Comparison of ENCODE assay signal across 21 mouse cellular contexts in genomic region chrX:10734874-10735273, GRCm38 (mm10). TPM values are rescaled to one million over a fixed set of nuclear protein-coding genes. Genes with fewer than 3 reads are reported as not detected.
DNase-seq lines count a peak whose midpoint lies in the region; ATAC-seq and TF ChIP-seq lines count a peak whose summit lies in the region.
"Had no signal": no experiment of that assay in that cellular context is flagged by ENCODE, and none has a peak within 500 bp of the region (broad histone marks: within the 10 kb centered on the region; RNA-seq: fewer than 3 reads in every experiment).

No protein-coding gene starts in this region.

- H3K4me2 ChIP-seq in liver, embryonic 12.5 days = no peak overlapping the region
- H3K4me2 ChIP-seq: forebrain, embryonic 13.5 days; heart, embryonic 12.5 days; heart, embryonic 15.5 days; hindbrain, embryonic 13.5 days had no signal

- no peaks in the 10 kb centered on the region for H3K36me3 ChIP-seq in liver, embryonic 12.5 days
- no peaks in the 10 kb centered on the region; a peak in 2 of 4 replicates for H3K36me3 ChIP-seq in MEL (ENCODE audit: control insufficient read depth in 1 of 2, insufficient read depth in 2 of 2, low read length in 2 of 2)
- H3K36me3 ChIP-seq: forebrain, embryonic 10.5 days; heart, embryonic 12.5 days; heart, embryonic 15.5 days; hindbrain, embryonic 10.5 days; hindbrain, embryonic 13.5 days had no signal

- peaks cover 8% of the 10 kb centered on the region; the same call in 1 of the 2 replicates for H3K4me1 ChIP-seq in liver, embryonic 12.5 days
- no peaks in the 10 kb centered on the region for H3K4me1 ChIP-seq in MEL (ENCODE audit: control insufficient read depth in 1 of 2, insufficient read depth in 2 of 2, low read length in 2 of 2)
- H3K4me1 ChIP-seq: forebrain, embryonic 13.5 days; heart, embryonic 15.5 days; hindbrain, embryonic 13.5 days had no signal

- H3K27ac ChIP-seq in liver, embryonic 12.5 days = no peak overlapping the region
- H3K27ac ChIP-seq in MEL (ENCODE audit: control insufficient read depth, low read depth, low read length) = no peak overlapping the region
- H3K27ac ChIP-seq: forebrain, embryonic 10.5 days; forebrain, embryonic 13.5 days; gastrocnemius, adult 2 months; heart, embryonic 15.5 days; hindbrain, embryonic 10.5 days; hindbrain, embryonic 13.5 days had no signal

- no peak overlapping the region for H3K4me3 ChIP-seq in liver, embryonic 12.5 days
- H3K4me3 ChIP-seq in MEL (ENCODE audit: control insufficient read depth in 1 of 2, insufficient read depth in 1 of 2, low read depth in 2 of 2, low read length in 2 of 2) = no peak overlapping the region
- H3K4me3 ChIP-seq: forebrain, embryonic 10.5 days; forebrain, embryonic 13.5 days; gastrocnemius, adult 2 months; heart, embryonic 12.5 days; heart, embryonic 15.5 days; hindbrain, embryonic 10.5 days; hindbrain, embryonic 13.5 days had no signal

- 32% methylated on average over 1 of the region's 1 CpGs for WGBS in liver, embryonic 12.5 days (ENCODE audit: insufficient replicate concordance)

- TF ChIP-seq RAD21 in MEL (IDR thresholded peaks at IDR 0.05; ENCODE audit: low read depth, low read length) = no peak

- DNase-seq in liver (no peak), 3T3-L1 (ENCODE audit: low read depth, low spot score) (peak; percentile 53), MEL (ENCODE audit: low read depth, low spot score) (peak; percentile 22)
- no peak for DNase-seq in frontal cortex, postnatal 25 days (ENCODE audit: low spot score in 2 of 2)
- no peak for DNase-seq in thymus, adult 18-20 months
- DNase-seq: cerebellum, adult 18-20 months; cerebellum, adult 9-10 months; gastrocnemius, adult 2 months; gastrocnemius, postnatal 14 days; heart, postnatal 36 days had no signal

- no peak for TF ChIP-seq CTCF in MEL (IDR thresholded peaks at IDR 0.05 in 2 of 3, conservative IDR thresholded peaks at IDR 0.05 in 1 of 3; ENCODE audit: control insufficient read depth in 1 of 3, insufficient read depth in 1 of 3, low read depth in 2 of 3, low read length in 3 of 3, poor library complexity in 1 of 3, severe bottlenecking in 1 of 3)

- no peak overlapping the region for H3K9ac ChIP-seq in liver, embryonic 12.5 days
- H3K9ac ChIP-seq in MEL (ENCODE audit: control insufficient read depth, low read depth, low read length, poor library complexity, severe bottlenecking) = no peak overlapping the region
- H3K9ac ChIP-seq: forebrain, embryonic 13.5 days; heart, embryonic 12.5 days; heart, embryonic 15.5 days; hindbrain, embryonic 13.5 days had no signal

- H3K27me3 ChIP-seq in liver, embryonic 12.5 days (replicated peaks) = no peaks in the 10 kb centered on the region
- H3K27me3 ChIP-seq in MEL (ENCODE audit: control insufficient read depth in 1 of 2, insufficient read depth in 2 of 2, low read length in 2 of 2) = no peaks in the 10 kb centered on the region; a peak in 1 of 4 replicates
- H3K27me3 ChIP-seq: forebrain, embryonic 13.5 days; heart, embryonic 12.5 days; heart, embryonic 15.5 days; hindbrain, embryonic 13.5 days had no signal

- H3K9me3 ChIP-seq in liver, embryonic 12.5 days (replicated peaks) = no peaks in the 10 kb centered on the region
- H3K9me3 ChIP-seq in MEL (replicated peaks; ENCODE audit: insufficient read depth, low read length) = no peaks in the 10 kb centered on the region
- H3K9me3 ChIP-seq: forebrain, embryonic 10.5 days; forebrain, embryonic 13.5 days; heart, embryonic 12.5 days; heart, embryonic 15.5 days; hindbrain, embryonic 10.5 days; hindbrain, embryonic 13.5 days had no signal

- peak; percentile 73; the same call in 1 of the 2 replicates for ATAC-seq in liver, embryonic 12.5 days
- ATAC-seq in megakaryocyte progenitor cell, adult 5-6 weeks (replicated peaks; ENCODE audit: poor library complexity) = peak; percentile 39; the same call in 1 of the 2 replicates
- ATAC-seq: forebrain, embryonic 13.5 days; forebrain, embryonic 16.5 days; hindbrain, embryonic 16.5 days; Patski had no signal

- no peak for TF ChIP-seq POLR2A in MEL (IDR thresholded peaks at IDR 0.05; ENCODE audit: control insufficient read depth in 1 of 2, insufficient read depth in 1 of 2, low read depth in 1 of 2, low read length in 2 of 2, poor library complexity in 1 of 2)

- no peaks in the 10 kb centered on the region for H3K79me2 ChIP-seq in MEL (ENCODE audit: control insufficient read depth, insufficient read depth, low read length, poor library complexity)

- TF ChIP-seq EP300 in MEL (IDR thresholded peaks at IDR 0.05; ENCODE audit: low read depth in 1 of 2, low read length in 2 of 2) = peak in 1 of 2 experiments; percentile 43; a peak in 2 of 4 replicates

TF ChIP-seq in MEL, 35 proteins besides CTCF, POLR2A, EP300 and RAD21:
- no peak for TF ChIP-seq ZMIZ1 (IDR thresholded peaks at IDR 0.05; ENCODE audit: low read depth, low read length)
- 0 out of 2 replicates have a peak, but pooled peaks have one; percentile 7 for TF ChIP-seq GATA1 (IDR thresholded peaks at IDR 0.05; ENCODE audit: low read depth, low read length)
- no peak for TF ChIP-seq TBP (IDR thresholded peaks at IDR 0.05; ENCODE audit: low read depth, low read length)
- no peak for TF ChIP-seq SIN3A (IDR thresholded peaks at IDR 0.05; ENCODE audit: low read length)
- TF ChIP-seq TCF12 (IDR thresholded peaks at IDR 0.05; ENCODE audit: low read depth, low read length) = peak; percentile 57; the same call in 1 of the 2 replicates

RNA-seq across cellular contexts. Expression of gene Mid1ip1, which starts 20.1 kb away (rescaled TPM):
- polyA plus RNA-seq in liver, embryonic 12.5 days (2016; fragmentation: Nextera tagmentation; extraction: Ambion mirVana) = 39.7 and 43.0 TPM in 2 replicates
- total RNA-seq in MEL (2012; rRNA removed) = 41.2 and 50.5 TPM in 2 replicates
- 10 to 100 TPM in 1 of 2 experiments, not detected in 1; 60.1 TPM for polyA plus RNA-seq in MEL (2012; ENCODE audit: insufficient read depth in 1 of 2, insufficient read length in 2 of 2, low read depth in 1 of 2, low replicate concordance in 2 of 2, missing spikeins in 1 of 2)
- total RNA-seq in megakaryocyte progenitor cell, adult 5-6 weeks (2015) = 21.4 and 21.9 TPM in 2 replicates
- 62.6 and 71.8 TPM in 2 replicates for total RNA-seq in megakaryocyte progenitor cell, adult 5-6 weeks (2017)

Comparison
In these comparisons a context has a peak if more than half of its experiments do, and no peak if none do; other contexts are left out.
1. DNase-seq: peak in 3T3-L1 (single experiment) and MEL (single experiment); none in liver (single experiment), frontal cortex, postnatal 25 days (0 of 2) and thymus, adult 18-20 months (0 of 2).